Mouse (Mus musculus) kidney, adult 2 months (tissue): ENCODE data around the gene Serpina11. TPM values are rescaled to one million over a fixed set of nuclear protein-coding genes. Genes with fewer than 3 reads are reported as not detected.
A peak's percentile ranks its signal among the peaks of the same experiment; 100 is the strongest.

ENCODE experiments used
- DNase-seq: peaks from one replicate; pipeline ENCODE4 v3.0.0; 2021
- H3K27ac ChIP-seq: fragments of 200-500 bp; 2 replicates; pipeline ENCODE4 v1.5.1; 2012; ENCODE audit warnings: low read depth, low read length, control low read depth, inconsistent platforms; ENCODE audit not compliant: insufficient read depth
- H3K27me3 ChIP-seq: fragments of 200-500 bp; replicated peaks from 2 replicates; pipeline ENCODE4 v1.6.1; 2012; ENCODE audit warnings: mild to moderate bottlenecking, moderate library complexity, low read length, inconsistent platforms; ENCODE audit not compliant: control insufficient read depth, insufficient read depth
- H3K36me3 ChIP-seq: fragments of 200-500 bp; 2 replicates; pipeline ENCODE4 v1.6.1; 2012; ENCODE audit warnings: mild to moderate bottlenecking, moderate library complexity, low read length, inconsistent platforms; ENCODE audit not compliant: control insufficient read depth, insufficient read depth
- H3K4me1 ChIP-seq: fragments of 200-500 bp; 2 replicates; pipeline ENCODE4 v1.6.1; 2011; ENCODE audit warnings: low read length; ENCODE audit not compliant: control insufficient read depth, insufficient read depth
- H3K4me3 ChIP-seq: fragments of 200-500 bp; 2 replicates; pipeline ENCODE4 v1.5.1; 2011; ENCODE audit warnings: mild to moderate bottlenecking, low read depth, low read length, control low read depth; ENCODE audit not compliant: insufficient read depth
- CTCF ChIP-seq: fragments of 200-500 bp; conservative IDR thresholded peaks from 2 replicates; pipeline ENCODE4 v1.5.1; 2011; ENCODE audit warnings: low read depth, mild to moderate bottlenecking, control low read depth, low read length, moderate library complexity, mixed read lengths; ENCODE audit not compliant: insufficient read depth, insufficient read length
- POLR2A ChIP-seq: fragments of 200-500 bp; IDR thresholded peaks from one replicate; pipeline ENCODE4 v1.6.1; 2011; ENCODE audit warnings: low read depth, low read length, control low read depth
- WGBS: fragments of 180-500 bp; shearing (Covaris S2); methylation state at CpG from one replicate; pipeline ENCODE4 v1.1.7; 2018; 5-methylcytosine and 5-hydroxymethylcytosine counted together
- polyA plus RNA-seq: library from polyadenylated mRNA; depleted of rRNA; stranded (reverse); fragments of >200 nt; gene quantifications from 2 replicates; pipeline ENCODE4 v1.2.3, GENCODE M21; 2012

Gene Serpina11
- polyA plus RNA-seq, 1 experiment: 0.11 TPM

DNA sequence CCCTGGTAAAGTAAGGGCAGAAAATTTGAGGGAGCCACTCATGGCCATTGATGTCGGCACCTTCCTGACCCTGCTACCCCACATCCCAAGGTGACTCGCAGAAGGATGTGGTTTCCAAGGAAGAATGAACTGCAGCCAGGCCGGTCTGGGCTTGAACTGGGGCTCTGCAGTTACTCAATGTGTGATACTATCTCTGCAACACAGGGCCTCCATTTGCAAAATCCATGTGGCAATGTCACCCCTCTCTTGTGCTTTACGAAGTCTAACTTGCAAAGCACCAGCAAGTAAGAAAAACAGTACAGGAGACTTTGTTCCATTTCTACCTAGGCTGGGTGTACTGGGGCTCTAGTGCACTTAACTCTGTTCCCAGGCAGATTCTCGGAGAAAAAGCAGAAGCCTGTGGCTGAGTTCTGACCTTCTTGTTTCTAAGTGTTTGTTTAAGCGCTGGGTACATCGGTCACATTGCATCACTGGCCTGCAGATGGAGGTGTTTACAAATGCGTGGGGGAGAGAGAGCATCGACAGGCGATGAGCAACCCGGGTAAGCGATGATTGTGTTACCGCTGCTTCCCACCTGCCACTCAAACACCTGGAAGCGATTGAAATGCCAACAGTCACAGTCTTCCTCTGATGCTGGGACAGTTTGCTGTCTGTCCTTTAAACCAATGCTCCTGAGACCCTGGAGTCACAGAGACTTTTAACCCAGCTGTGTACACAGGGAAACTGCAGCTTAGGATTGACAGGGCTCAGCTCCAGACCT is 823 bp downstream of the Serpina11 start:
- Histone ChIP-seq H3K27ac (no peak overlapping the region), H3K4me3 (no peak overlapping the region), H3K4me1 (no peaks in the 10 kb centered on the region), H3K27me3 (no peaks in the 10 kb centered on the region), H3K36me3 (no peaks in the 10 kb centered on the region)
- DNase-seq: peak; percentile 40
- TF ChIP-seq CTCF (no peak; the same call in 1 of the 2 replicates), POLR2A (no peak)
- 44% methylated on average over 14 of the region's 14 CpGs for WGBS

DNA sequence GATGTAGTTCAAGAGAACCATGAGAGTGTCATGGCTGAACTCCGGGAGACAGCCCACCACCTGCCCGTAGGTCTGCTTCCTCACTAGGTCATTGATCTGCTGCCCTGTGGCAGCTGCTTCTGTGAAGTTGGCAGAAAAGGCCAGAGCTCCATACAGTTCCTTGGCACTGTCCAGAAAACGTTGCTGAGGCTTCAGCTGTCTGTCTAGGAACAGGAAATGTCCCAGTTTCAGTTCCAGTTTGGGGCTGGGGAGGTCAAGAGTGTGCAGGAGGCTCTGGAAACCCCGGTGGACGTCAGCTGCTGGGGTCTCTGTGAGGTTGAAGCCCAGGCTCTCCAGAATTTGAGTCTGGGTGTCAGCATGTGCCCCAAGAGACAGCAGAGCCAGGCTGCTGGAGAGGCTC is 3.9 kb downstream of the Serpina11 start:
- Histone ChIP-seq H3K4me1 (no peaks in the 10 kb centered on the region), H3K36me3 (no peaks in the 10 kb centered on the region), H3K27ac (no peak overlapping the region), H3K27me3 (no peaks in the 10 kb centered on the region), H3K4me3 (no peak overlapping the region)
- DNase-seq: no peak
- TF ChIP-seq CTCF (no peak), POLR2A (no peak)
- 53% methylated on average over 5 of the region's 5 CpGs for WGBS

DNA sequence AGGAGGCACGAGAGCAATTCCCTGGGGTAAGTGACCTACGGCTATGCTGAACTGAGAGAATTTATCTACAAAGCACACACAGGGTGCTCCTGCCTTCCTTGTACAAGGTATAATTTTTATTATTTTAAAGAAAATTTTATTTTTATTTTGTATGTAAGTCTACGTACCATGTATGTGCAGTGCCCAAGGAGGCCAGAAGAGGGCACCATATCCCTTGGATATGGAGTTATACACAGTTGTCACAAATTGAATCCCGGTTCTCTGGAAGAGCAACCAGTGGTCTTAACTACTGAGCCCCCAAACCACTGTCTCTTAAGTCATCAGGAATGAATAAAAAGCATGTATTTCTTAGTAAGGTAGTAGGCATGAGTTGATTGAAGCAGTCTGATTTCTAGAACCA is 4.8 kb downstream of the Serpina11 start:
- DNase-seq: peak; percentile 45
- Histone ChIP-seq H3K36me3 (no peaks in the 10 kb centered on the region), H3K4me1 (no peaks in the 10 kb centered on the region), H3K27ac (no peak overlapping the region), H3K27me3 (no peaks in the 10 kb centered on the region), H3K4me3 (no peak overlapping the region)
- 53% methylated on average over 4 of the region's 4 CpGs for WGBS
- TF ChIP-seq CTCF (peak; percentile 31; the same call in 1 of the 2 replicates), POLR2A (no peak)

DNA sequence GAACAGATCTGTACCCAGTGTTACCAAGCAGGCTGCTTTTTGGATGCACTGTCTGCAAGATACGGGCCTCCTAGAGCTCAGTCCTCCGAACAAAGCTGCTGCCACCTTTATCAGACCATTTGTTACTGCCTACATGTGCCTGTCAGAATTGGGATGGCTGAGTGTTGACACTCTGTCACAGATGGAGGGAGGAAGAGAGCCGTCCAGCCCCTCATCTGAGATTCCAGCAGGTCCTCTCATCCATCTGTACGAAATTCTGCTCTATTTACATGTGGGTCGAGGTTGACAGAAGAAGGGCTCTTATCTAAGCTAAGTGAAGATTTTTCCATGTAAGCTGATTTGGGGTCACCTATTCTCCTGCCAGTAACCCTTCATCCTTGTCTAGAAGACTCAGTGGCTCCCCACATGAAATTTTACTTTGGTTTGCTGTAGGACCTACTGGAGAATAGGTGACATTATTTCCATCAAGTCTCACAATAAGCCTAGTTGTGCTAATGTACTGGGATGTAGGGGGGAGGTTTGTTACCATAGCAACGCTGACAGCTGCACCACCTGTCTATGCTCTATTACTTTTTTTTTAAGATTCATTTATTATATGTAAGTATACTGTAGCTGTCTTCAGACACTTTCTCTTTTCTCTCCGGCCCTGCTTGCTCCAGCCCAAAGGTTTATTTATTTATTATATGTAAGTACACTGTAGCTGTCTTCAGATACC is 8.0 kb downstream of the Serpina11 start:
- DNase-seq: no peak
- no peak overlapping the region for H3K27ac ChIP-seq
- WGBS: 80% methylated on average over 7 of the region's 7 CpGs
- H3K36me3 ChIP-seq: no peaks in the 10 kb centered on the region
- H3K27me3 ChIP-seq: no peaks in the 10 kb centered on the region
- no peak overlapping the region for H3K4me3 ChIP-seq
- TF ChIP-seq CTCF (no peak), POLR2A (no peak)
- no peaks in the 10 kb centered on the region for H3K4me1 ChIP-seq

DNA sequence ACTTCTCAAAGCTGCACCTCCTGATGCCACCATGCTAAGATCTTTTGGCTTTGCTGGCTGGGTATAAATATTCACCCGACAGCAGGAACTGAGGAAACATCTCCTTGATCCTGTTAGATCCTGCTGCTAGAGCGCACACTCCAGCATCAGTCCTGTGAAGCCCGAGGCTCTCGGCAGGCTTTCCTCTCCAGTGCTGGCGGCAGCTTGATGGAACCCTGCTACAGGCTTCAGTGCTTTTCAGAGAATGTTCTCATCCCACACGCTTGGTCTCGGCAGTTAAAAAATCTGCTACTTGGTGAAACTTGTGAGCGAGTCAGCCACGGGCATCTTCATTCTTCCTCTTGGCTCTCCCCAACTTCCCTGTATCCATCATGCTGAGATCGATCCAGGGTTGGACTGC is 11.5 kb downstream of the Serpina11 start:
- DNase-seq: no peak
- no peaks in the 10 kb centered on the region for H3K36me3 ChIP-seq
- TF ChIP-seq CTCF: no peak
- no peak for TF ChIP-seq POLR2A
- no peaks in the 10 kb centered on the region for H3K27me3 ChIP-seq
- no peak overlapping the region for H3K4me3 ChIP-seq
- WGBS: 69% methylated on average over 10 of the region's 10 CpGs
- H3K27ac ChIP-seq: no peak overlapping the region
- no peaks in the 10 kb centered on the region for H3K4me1 ChIP-seq

DNA sequence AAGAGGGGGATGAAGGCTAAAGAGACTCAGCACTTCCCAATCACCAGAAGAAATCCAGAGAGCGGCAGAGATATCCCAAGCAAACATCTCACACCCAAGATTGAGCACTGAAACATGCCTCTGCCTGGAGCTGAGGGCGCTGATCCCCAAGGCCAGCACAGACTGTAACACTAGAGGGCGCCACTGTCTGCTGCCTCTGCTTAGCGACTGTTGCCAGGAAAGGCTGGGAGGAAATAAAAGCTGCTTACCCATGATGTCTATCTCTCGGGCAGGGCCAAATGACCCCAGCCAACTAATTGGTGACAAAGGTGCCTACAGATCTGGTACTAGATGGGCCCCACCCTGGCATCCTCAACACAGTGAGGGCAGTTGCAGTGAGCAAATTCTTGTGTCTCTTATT is 11.9 kb downstream of the Serpina11 start:
- 38% methylated on average over 5 of the region's 5 CpGs for WGBS

DNA sequence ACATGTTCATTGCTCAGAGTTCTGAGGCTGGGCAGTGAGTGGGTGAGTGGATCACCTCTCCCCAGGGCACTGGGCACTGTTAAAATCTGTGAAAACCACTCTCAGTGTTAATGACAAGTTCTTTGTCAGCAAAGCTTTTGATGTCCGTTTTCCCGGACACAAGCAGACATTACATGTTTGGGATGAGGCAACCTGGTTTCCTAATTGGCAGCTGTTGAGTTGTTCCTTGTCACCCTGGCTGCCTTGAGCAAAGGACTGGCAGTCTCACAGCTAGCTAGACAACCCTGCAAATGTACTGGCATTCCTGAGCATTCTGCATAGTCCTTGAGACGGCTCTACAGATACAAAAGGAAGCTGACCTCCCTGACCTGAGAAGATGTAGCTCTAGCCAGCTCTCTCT is 12.7 kb downstream of the Serpina11 start:
- no peak overlapping the region for H3K4me3 ChIP-seq
- H3K4me1 ChIP-seq: no peaks in the 10 kb centered on the region
- no peaks in the 10 kb centered on the region for H3K36me3 ChIP-seq
- TF ChIP-seq POLR2A (no peak), CTCF (no peak)
- no peak overlapping the region for H3K27ac ChIP-seq
- H3K27me3 ChIP-seq: no peaks in the 10 kb centered on the region
- no peak for DNase-seq
- WGBS: 79% methylated on average over 3 of the region's 3 CpGs

More for the DNA sequence above, 11.9 kb downstream of the Serpina11 start:
- DNase-seq: peak; percentile 11
- H3K27ac ChIP-seq: no peak overlapping the region
- H3K4me1 ChIP-seq: no peaks in the 10 kb centered on the region
- no peaks in the 10 kb centered on the region for H3K27me3 ChIP-seq
- no peaks in the 10 kb centered on the region for H3K36me3 ChIP-seq
- TF ChIP-seq POLR2A (no peak), CTCF (peak; percentile 79)
- no peak overlapping the region for H3K4me3 ChIP-seq
